Mouse (Mus musculus) small intestine, adult 2 months (tissue): Measurements from ENCODE around the gene Tbc1d30.

Source experiments
- CTCF ChIP-seq: fragments of 200-500 bp; IDR thresholded peaks from 2 replicates; pipeline ENCODE4 v1.5.1; 2012; ENCODE audit warnings: low read depth, mild to moderate bottlenecking, control low read depth, inconsistent platforms, low read length, moderate library complexity, mixed read lengths; ENCODE audit not compliant: insufficient replicate concordance, insufficient read length; ENCODE audit errors: extremely low read depth
- POLR2A ChIP-seq: fragments of 200-500 bp; IDR thresholded peaks from 2 replicates; pipeline ENCODE4 v1.6.1; 2012; ENCODE audit warnings: low read depth, mild to moderate bottlenecking, control low read depth, inconsistent platforms, low read length, moderate library complexity

GRCm38 (mm10) chr10:121282926-121283325 lies 68.2 kb downstream of the Tbc1d30 start:
- TF ChIP-seq POLR2A (no peak), CTCF (no peak)
